Mouse (Mus musculus) heart, embryonic 12.5 days (tissue): Measurements from ENCODE around the gene Ccdc73. TPM values are rescaled to one million over a fixed set of nuclear protein-coding genes. Genes with fewer than 3 reads are reported as not detected.

Experiments used
- ATAC-seq: fragments of 200-750 bp; cut with Nextera tagmentation; 2 replicates; pipeline ENCODE4 v1.8.0; 2017; ENCODE audit warnings: moderate TSS enrichment, moderate library complexity; ENCODE audit not compliant: insufficient number of reproducible peaks, low FRiP score
- H3K27ac ChIP-seq: fragments of 300-500 bp; sonication (generic); 2 replicates; pipeline ENCODE4 v1.5.1; 2016; ENCODE audit warnings: mild to moderate bottlenecking, moderate library complexity; ENCODE audit not compliant: poor library complexity, severe bottlenecking
- H3K27me3 ChIP-seq: fragments of 300-500 bp; sonication (generic); replicated peaks from 2 replicates; pipeline ENCODE4 v1.6.1; 2016; ENCODE audit warnings: mild to moderate bottlenecking, moderate library complexity
- H3K36me3 ChIP-seq: fragments of 300-500 bp; sonication (generic); 2 replicates; pipeline ENCODE4 v1.6.1; 2016; ENCODE audit warnings: mild to moderate bottlenecking, moderate library complexity
- H3K4me1 ChIP-seq: fragments of 300-500 bp; sonication (generic); replicated peaks from 2 replicates; pipeline ENCODE4 v1.6.1; 2016; ENCODE audit warnings: mild to moderate bottlenecking
- H3K4me2 ChIP-seq: fragments of 300-500 bp; sonication (generic); 2 replicates; pipeline ENCODE4 v1.6.1; 2016; ENCODE audit warnings: mild to moderate bottlenecking, moderate library complexity
- H3K4me3 ChIP-seq: fragments of 300-500 bp; sonication (generic); 2 replicates; pipeline ENCODE4 v1.5.1; 2016; ENCODE audit warnings: mild to moderate bottlenecking
- H3K9ac ChIP-seq: fragments of 300-500 bp; sonication (generic); 2 replicates; pipeline ENCODE4 v1.6.1; 2016; ENCODE audit warnings: mild to moderate bottlenecking, moderate library complexity
- H3K9me3 ChIP-seq: fragments of 300-500 bp; sonication (generic); replicated peaks from 2 replicates; pipeline ENCODE4 v1.6.1; 2016; ENCODE audit warnings: mild to moderate bottlenecking, moderate library complexity
- WGBS: fragments of 180-500 bp; shearing (Covaris S2); methylation state at CpG from one replicate; pipeline ENCODE4 v1.1.7; 2016; 5-methylcytosine and 5-hydroxymethylcytosine counted together
- polyA plus RNA-seq: library from polyadenylated mRNA; unstranded; fragments of >200 nt; fragmentation: Nextera tagmentation; extraction: Ambion mirVana; gene quantifications from 2 replicates; pipeline ENCODE4 v1.2.1, GENCODE M21; 2016

Ccdc73 gene
- polyA plus RNA-seq, 1 experiment from 2014 or later, result 7.2 TPM

DNA sequence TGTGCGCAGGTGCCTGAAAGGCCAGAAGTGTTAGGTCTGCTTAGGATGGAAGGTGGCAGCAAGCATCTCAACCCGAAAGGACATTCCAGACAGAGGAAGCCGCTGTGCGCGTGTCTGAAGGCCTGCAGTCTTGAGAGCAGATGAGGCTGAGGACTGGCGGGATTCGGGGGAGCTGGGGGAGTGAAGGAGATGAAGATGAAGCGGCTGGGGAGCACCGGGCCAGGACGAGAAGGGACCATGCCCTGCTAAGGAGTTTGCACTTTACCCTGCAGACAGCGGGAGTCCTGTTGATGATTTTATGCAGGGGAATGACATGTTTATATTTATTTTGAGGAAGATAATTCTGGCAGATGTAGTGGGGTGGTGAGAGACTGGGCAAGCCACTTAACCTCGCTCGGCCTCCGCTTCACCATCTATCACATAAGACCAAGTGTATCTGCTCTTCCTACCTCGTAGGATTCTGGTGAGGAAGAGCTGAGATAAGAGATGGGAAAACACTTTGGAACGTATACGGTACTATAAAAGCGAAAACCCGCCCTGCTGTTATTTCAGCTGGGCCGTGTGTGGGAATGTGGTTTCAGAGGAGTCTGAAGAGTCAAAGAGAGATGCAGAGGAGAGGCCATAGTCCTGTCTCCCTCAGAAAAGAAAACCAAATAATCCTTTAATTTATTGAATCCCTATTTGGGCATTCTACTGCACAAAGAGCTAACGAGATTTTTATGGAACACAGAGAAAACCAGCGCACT lies 159.5 kb downstream of the Ccdc73 start:
- no peaks in the 10 kb centered on the region for H3K36me3 ChIP-seq
- H3K9me3 ChIP-seq, result no peaks in the 10 kb centered on the region
- WGBS, result 58% methylated on average over 22 of the region's 22 CpGs
- H3K4me1 ChIP-seq, result peaks cover 11% of the 10 kb centered on the region; the same call in 1 of the 2 replicates
- no peak overlapping the region for H3K9ac ChIP-seq
- 0 out of 2 replicates have a peak, but pooled peaks cover 2% of the 10 kb centered on the region for H3K27me3 ChIP-seq
- ATAC-seq, result no peak
- no peak overlapping the region for H3K4me2 ChIP-seq
- H3K4me3 ChIP-seq, result no peak overlapping the region
- H3K27ac ChIP-seq, result no peak overlapping the region

DNA sequence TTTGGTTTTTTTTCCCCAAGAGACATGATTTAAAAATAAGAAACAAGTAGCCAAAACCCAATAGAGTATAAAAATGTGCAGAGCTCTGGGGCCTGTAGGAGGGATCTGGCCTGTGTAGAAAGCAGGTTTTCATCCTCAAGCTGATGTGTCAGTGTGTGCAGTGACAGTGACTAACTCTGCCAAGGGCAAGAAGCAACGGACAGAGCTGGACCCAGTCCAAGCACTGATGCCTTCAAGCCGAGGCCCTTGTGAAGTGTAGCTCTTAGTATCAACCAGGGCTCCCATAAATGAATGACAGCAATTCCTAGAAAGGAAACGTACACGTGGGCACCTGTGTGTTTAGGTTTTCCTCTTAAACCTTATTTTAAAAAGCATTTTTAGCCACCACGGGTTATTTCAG lies 161.2 kb downstream of the Ccdc73 start:
- Histone ChIP-seq H3K9ac (no peak overlapping the region), H3K9me3 (no peaks in the 10 kb centered on the region), H3K4me2 (no peak overlapping the region), H3K4me1 (peaks cover 1% of the 10 kb centered on the region; the same call in 1 of the 2 replicates), H3K4me3 (no peak overlapping the region), H3K27me3 (0 out of 2 replicates have a peak, but pooled peaks cover 2% of the 10 kb centered on the region), H3K36me3 (no peaks in the 10 kb centered on the region), H3K27ac (no peak overlapping the region)
- 54% methylated on average over 5 of the region's 5 CpGs for WGBS
- ATAC-seq, result no peak

DNA sequence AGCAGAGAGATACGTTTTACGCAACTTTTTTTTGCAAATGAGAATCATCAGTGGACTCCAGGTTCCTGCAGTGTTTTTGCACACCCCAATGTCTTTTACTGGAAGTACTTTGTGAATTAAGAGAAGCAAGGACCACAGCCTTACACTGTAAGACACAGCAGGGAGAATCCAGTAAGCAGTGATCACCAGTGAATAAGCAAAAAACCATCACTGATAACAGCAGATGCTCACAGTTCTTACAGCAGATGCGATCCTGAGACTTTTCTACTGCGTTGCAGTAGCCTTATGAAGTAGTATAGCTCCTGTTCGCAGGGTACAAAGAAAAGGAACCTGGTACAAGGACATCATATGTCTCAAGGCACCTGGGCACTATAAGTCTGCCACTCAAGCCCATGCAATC lies 162.9 kb downstream of the Ccdc73 start:
- Histone ChIP-seq H3K27ac (no peak overlapping the region), H3K27me3 (0 out of 2 replicates have a peak, but pooled peaks cover 2% of the 10 kb centered on the region), H3K4me1 (peaks cover 1% of the 10 kb centered on the region; the same call in 1 of the 2 replicates), H3K4me3 (no peak overlapping the region), H3K9me3 (no peaks in the 10 kb centered on the region), H3K4me2 (no peak overlapping the region), H3K9ac (no peak overlapping the region), H3K36me3 (no peaks in the 10 kb centered on the region)
- WGBS, result 88% methylated on average over 5 of the region's 5 CpGs
- no peak for ATAC-seq

DNA sequence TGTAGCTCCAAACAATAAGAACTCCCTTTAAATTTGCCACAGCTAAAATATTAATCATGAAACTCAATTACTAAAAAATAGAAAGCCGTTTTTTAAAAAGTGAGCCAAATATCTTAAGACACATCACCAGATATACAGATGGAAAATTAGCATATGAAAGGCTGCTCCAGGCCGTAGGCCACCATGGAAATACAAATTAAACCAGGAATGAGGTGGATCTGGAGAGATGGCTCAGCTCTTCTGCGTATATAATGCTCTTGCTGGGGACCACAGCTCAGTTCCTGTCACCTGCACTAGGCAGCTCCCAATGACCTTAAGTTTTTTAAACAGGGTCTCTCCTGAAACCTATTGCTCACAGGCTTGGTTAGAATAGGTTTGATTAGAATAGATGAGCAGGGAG lies 166.5 kb downstream of the Ccdc73 start:
- no peak overlapping the region for H3K4me3 ChIP-seq
- peaks cover 6% of the 10 kb centered on the region; the same call in 1 of the 2 replicates for H3K4me1 ChIP-seq
- H3K9ac ChIP-seq, result no peak overlapping the region
- no peak overlapping the region for H3K27ac ChIP-seq
- ATAC-seq, result no peak
- no peaks in the 10 kb centered on the region for H3K36me3 ChIP-seq
- no peaks in the 10 kb centered on the region for H3K9me3 ChIP-seq
- WGBS, result 86% methylated on average over 3 of the region's 3 CpGs
- H3K4me2 ChIP-seq, result no peak overlapping the region
- 0 out of 2 replicates have a peak, but pooled peaks cover 2% of the 10 kb centered on the region for H3K27me3 ChIP-seq

DNA sequence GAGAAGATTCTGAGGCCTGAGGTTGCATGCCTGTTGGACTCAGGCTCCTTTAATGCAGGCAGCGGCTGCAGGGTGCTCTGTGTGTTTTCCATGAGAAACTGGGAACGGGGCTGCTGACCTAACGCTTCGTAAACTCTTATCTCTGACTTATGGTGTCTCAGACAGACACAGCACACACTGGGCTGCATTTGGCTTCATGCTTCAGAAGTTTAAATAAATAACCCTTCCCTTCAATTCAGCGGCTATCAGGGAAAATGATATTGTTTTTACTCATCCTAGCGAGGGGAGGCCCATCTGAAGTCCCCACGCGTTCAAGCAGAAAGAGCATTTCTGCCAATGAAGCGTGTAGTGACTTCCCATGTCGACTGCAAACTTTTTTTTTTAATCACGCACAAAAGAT lies 168.4 kb downstream of the Ccdc73 start:
- H3K9me3 ChIP-seq, result no peaks in the 10 kb centered on the region
- 51% methylated on average over 11 of the region's 11 CpGs for whole genome bisulfite sequencing

DNA sequence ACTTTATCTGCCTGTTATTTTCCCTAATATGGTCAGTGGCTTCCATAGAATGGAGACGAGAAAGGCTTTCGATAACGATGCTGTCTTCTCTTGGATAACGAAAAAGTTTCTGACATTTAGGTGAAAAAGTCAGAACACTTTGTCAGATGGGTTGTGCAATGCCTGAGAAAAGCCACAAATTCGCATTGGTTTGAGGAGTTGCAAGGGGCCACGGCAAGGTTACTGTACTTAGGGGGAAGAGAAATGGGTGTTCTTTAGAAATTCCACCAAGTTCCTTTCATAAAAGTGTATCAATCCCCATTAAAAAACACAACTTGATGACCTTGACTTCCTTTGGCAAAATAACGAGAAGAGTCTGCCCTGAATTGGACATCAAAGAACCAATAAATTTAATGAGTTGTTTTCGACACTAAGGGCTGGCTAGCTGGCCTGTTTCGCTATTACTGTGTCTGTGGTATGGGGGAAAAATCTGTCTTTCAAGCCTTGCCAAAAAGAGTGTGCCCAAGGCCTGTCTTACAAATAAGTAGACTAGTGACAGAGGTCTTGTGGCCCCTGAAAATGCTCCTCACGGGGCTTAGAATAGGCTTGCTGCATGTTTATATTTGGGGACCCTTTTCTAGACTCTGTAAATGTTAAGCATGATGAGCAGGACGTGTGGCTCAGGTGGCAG lies 168.9 kb downstream of the Ccdc73 start:
- Histone ChIP-seq H3K9me3 (no peaks in the 10 kb centered on the region), H3K27me3 (0 out of 2 replicates have a peak, but pooled peaks cover 2% of the 10 kb centered on the region), H3K36me3 (no peaks in the 10 kb centered on the region), H3K4me3 (no peak overlapping the region), H3K4me1 (peaks cover 6% of the 10 kb centered on the region; the same call in 1 of the 2 replicates), H3K9ac (no peak overlapping the region), H3K4me2 (no peak overlapping the region), H3K27ac (no peak overlapping the region)
- ATAC-seq, result no peak
- WGBS, result 81% methylated on average over 11 of the region's 11 CpGs

More for the DNA sequence above, 168.4 kb downstream of the Ccdc73 start:
- H3K36me3 ChIP-seq, result no peaks in the 10 kb centered on the region
- H3K9ac ChIP-seq, result no peak overlapping the region
- 0 out of 2 replicates have a peak, but pooled peaks cover 2% of the 10 kb centered on the region for H3K27me3 ChIP-seq
- H3K27ac ChIP-seq, result no peak overlapping the region
- ATAC-seq, result no peak
- peaks cover 6% of the 10 kb centered on the region; the same call in 1 of the 2 replicates for H3K4me1 ChIP-seq
- no peak overlapping the region for H3K4me2 ChIP-seq
- no peak overlapping the region for H3K4me3 ChIP-seq

DNA sequence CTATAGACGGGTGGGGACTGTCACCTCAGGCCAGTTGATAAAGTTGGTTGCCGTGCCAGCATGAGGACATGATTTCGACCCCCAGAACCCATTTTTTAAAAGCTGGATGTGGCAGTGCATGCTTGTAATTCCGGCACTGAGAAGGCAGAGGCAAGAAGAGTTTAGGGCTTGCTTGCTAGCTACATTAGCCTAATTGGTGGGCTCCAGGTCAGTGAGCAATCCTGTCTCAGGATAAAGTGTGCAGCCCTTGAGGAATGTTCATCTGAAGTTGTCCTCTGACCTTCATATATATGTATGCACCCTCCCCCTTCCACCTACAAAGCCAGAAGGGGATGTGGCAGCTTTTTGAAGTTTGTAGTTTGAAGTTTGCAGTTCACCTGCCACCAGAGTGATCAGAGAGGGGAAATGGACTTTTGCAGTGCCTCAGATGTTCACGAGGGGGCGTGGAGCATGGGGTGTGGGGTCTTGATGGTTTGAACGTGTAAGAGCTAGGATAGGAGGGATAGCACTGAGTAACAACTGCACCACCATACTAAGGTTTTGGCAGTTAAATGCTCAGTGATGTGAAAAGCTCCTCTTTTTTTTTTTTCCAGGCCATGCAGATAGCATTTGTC lies 170.5 kb downstream of the Ccdc73 start:
- Histone ChIP-seq H3K4me3 (no peak overlapping the region), H3K4me2 (no peak overlapping the region), H3K27ac (no peak overlapping the region), H3K9me3 (no peaks in the 10 kb centered on the region), H3K36me3 (no peaks in the 10 kb centered on the region), H3K9ac (no peak overlapping the region), H3K4me1 (peaks cover 6% of the 10 kb centered on the region; the same call in 1 of the 2 replicates), H3K27me3 (no peaks in the 10 kb centered on the region)
- no peak for ATAC-seq
- WGBS, result 72% methylated on average over 7 of the region's 7 CpGs

DNA sequence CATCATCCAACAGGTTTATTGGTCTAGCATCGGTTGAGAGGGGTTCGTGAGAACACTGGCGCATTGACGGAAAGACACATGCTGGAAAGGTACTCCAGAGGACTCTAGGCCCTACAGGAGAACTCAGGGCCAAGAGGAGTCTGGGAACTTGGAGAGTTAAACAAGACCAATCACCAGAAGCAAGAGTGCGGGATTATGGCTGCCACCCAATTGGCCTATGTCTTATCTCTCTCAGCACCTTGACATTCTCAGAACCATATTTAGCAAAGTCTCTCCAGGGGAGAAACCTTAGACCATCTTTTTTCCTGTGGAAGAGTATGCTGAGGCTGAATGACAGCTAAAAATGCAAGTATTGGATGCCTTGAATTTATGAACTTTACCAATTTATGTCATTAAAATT lies 171.3 kb downstream of the Ccdc73 start:
- no peaks in the 10 kb centered on the region for H3K27me3 ChIP-seq
- H3K4me3 ChIP-seq, result no peak overlapping the region
- WGBS, result 91% methylated on average over 5 of the region's 5 CpGs
- no peaks in the 10 kb centered on the region for H3K36me3 ChIP-seq
- H3K27ac ChIP-seq, result no peak overlapping the region
- peaks cover 6% of the 10 kb centered on the region; the same call in 1 of the 2 replicates for H3K4me1 ChIP-seq
- ATAC-seq, result no peak
- no peak overlapping the region for H3K4me2 ChIP-seq
- no peak overlapping the region for H3K9ac ChIP-seq
- H3K9me3 ChIP-seq, result no peaks in the 10 kb centered on the region

DNA sequence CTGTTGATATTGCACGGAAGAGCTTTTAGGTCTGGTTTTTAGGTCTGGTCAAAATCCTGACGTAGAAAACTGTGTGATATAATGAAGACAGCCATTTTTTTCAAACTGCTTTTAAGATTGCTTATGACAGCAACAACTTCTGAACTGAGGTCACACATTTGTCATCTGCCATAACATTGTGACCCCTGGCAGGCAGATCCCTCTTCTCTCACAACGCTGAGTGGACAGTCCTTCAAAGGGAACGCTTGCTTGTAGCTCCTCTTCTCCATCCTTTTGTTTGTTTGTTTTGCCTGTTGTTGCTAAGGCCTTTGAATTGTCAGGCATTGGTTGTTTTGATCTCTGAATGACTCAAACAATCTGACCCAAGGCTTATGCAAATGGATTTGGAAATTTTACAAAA lies 173.3 kb downstream of the Ccdc73 start:
- H3K9me3 ChIP-seq, result no peaks in the 10 kb centered on the region
- H3K27me3 ChIP-seq, result no peaks in the 10 kb centered on the region
- no peak overlapping the region for H3K9ac ChIP-seq
- no peak overlapping the region for H3K4me2 ChIP-seq
- H3K27ac ChIP-seq, result no peak overlapping the region
- peaks cover 2% of the 10 kb centered on the region; the same call in 1 of the 2 replicates for H3K4me1 ChIP-seq
- H3K4me3 ChIP-seq, result no peak overlapping the region
- WGBS, result 70% methylated on average over 4 of the region's 4 CpGs
- H3K36me3 ChIP-seq, result no peaks in the 10 kb centered on the region
- no peak for ATAC-seq

DNA sequence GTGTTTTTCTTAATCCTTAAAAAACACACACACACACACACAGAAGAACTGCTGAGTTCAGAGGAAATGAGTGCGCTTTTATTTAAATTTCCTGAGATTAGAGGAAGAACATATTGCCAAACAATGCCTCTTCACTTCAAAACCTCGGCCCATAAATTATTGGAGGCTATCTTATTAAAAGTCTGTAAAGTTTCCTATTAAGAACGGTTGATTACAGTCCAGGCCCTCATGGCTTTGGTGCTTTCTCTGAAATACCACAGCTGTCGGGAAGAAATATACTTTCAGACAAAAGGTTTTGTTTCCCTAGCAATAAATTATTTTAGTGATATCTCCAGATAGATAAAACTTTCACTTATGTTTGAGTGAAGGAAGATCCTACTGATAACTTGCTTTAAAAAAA lies 175.5 kb downstream of the Ccdc73 start:
- Histone ChIP-seq H3K4me2 (no peak overlapping the region), H3K27ac (no peak overlapping the region), H3K4me3 (no peak overlapping the region), H3K9ac (no peak overlapping the region), H3K9me3 (no peaks in the 10 kb centered on the region), H3K27me3 (no peaks in the 10 kb centered on the region), H3K4me1 (no peaks in the 10 kb centered on the region), H3K36me3 (no peaks in the 10 kb centered on the region)
- WGBS, result 74% methylated on average over 4 of the region's 4 CpGs
- ATAC-seq, result no peak

DNA sequence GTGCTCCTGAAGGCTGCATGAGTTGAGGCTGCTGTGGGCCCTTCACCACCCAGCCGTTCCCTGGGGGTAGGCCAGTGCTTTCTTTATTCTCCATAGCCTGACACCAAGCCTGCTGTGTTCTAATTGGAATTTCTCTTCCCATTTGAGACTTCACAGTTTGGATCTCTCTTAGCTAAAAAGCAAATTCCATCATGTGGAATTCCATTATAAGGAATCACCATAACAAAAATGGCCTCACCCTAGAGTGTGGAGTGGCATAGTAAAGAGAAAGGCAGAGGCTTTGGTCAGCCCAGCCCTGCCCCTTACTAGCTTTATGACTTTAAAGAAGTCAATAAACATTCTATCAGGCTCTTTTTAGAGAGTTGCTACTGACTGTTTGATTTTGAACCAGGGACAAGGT lies 180.7 kb downstream of the Ccdc73 start:
- Histone ChIP-seq H3K9ac (no peak overlapping the region), H3K27me3 (peaks cover 6% of the 10 kb centered on the region; the same call in 1 of the 2 replicates), H3K4me2 (no peak overlapping the region), H3K27ac (no peak overlapping the region), H3K4me3 (no peak overlapping the region), H3K36me3 (no peaks in the 10 kb centered on the region), H3K9me3 (no peaks in the 10 kb centered on the region), H3K4me1 (peaks cover 1% of the 10 kb centered on the region; the same call in 1 of the 2 replicates)
- no peak for ATAC-seq
- WGBS, result 56% methylated on average over 1 of the region's 1 CpGs
